Mouse (Mus musculus) hematopoietic multipotent progenitor cell, adult 10-12 weeks (in vitro differentiated cells): ENCODE results near the gene Tmem119. TPM values are rescaled to one million over a fixed set of nuclear protein-coding genes. Genes with fewer than 3 reads are reported as not detected.

Source experiments
- polyA plus RNA-seq: library from polyadenylated mRNA; stranded (reverse); fragments of >175 nt; gene quantifications from 2 replicates; pipeline ENCODE4 v1.2.3, GENCODE M21; 2012; ENCODE audit warnings: low replicate concordance

The Tmem119 gene
- polyA plus RNA-seq: 0.34 and 0.41 TPM in 2 replicates

GRCm38 (mm10) chr5:113800280-113800679 is at the start of gene Tmem119:
Tmem119 (minus strand) TSS chr5:113800516.

GRCm38 (mm10) chr5:113832490-113832901 is 32.2 kb upstream of the Tmem119 start, which contains the start of gene Selplg:
Selplg (minus strand) TSS chr5:113832644.

GRCm38 (mm10) chr5:113772450-113772895 is 27.8 kb downstream of the Tmem119 start, which contains the start of the genes Sart3 and Iscu:
Sart3 (minus strand) TSS chr5:113772510.
Iscu (plus strand) TSS chr5:113772748.

Other genes with a start within 250 kb of the Tmem119 start
- 1.9 and 5.8 TPM in 2 replicates for gene Cmklr1, start 150.1 kb downstream of the Tmem119 start, polyA plus RNA-seq
- gene 1700069L16Rik, start 75.7 kb downstream of the Tmem119 start, polyA plus RNA-seq: not detected in 2 replicates
- 6.5 and 7.2 TPM in 2 replicates for gene Ficd, start 64.7 kb downstream of the Tmem119 start, polyA plus RNA-seq
- 29.0 and 31.3 TPM in 2 replicates for gene Sart3, start 28.0 kb downstream of the Tmem119 start, polyA plus RNA-seq
- 62.2 and 84.8 TPM in 2 replicates for gene Iscu, start 27.8 kb downstream of the Tmem119 start, polyA plus RNA-seq
- gene Selplg, start 32.1 kb upstream of the Tmem119 start, polyA plus RNA-seq: 595 and 1,736 TPM in 2 replicates
- 33.7 and 39.1 TPM in 2 replicates for gene Coro1c, start 108.2 kb upstream of the Tmem119 start, polyA plus RNA-seq
- gene Ssh1, start 193.4 kb upstream of the Tmem119 start, polyA plus RNA-seq: 59.4 and 81.1 TPM in 2 replicates
- gene Dao, start 203.2 kb upstream of the Tmem119 start, polyA plus RNA-seq: 0.34 and 1.1 TPM in 2 replicates